Mouse (Mus musculus): Measurements from ENCODE around the gene Pappa2. TPM values are rescaled to one million over a fixed set of nuclear protein-coding genes. Genes with fewer than 3 reads are reported as not detected.

Pappa2 gene
- polyA plus RNA-seq, 1 experiment from 2014 or later: 0.14 TPM

- no peaks in the 10 kb centered on the region for H3K4me1 ChIP-seq (ENCODE audit: control insufficient read depth, insufficient read depth, low read length)
- no peak overlapping the region for H3K4me2 ChIP-seq
- WGBS (ENCODE audit: insufficient replicate concordance): 39% methylated on average over 6 of the region's 6 CpGs
- H3K27me3 ChIP-seq (ENCODE audit: control insufficient read depth, insufficient read depth, low read length): no peaks in the 10 kb centered on the region
- H3K9ac ChIP-seq (ENCODE audit: low read depth, low read length): no peak overlapping the region
- no peak overlapping the region for H3K4me3 ChIP-seq (ENCODE audit: low read depth, low read length)
- H3K27ac ChIP-seq (ENCODE audit: low read depth, low read length): no peak overlapping the region
- 0 out of 2 replicates have a peak, but pooled peaks have one; percentile 42 for ATAC-seq (replicated peaks; ENCODE audit: insufficient number of reproducible peaks, low FRiP score, low TSS enrichment)
- H3K9me3 ChIP-seq (replicated peaks; ENCODE audit: control insufficient read depth, low read length): no peaks in the 10 kb centered on the region
- no peaks in the 10 kb centered on the region for H3K36me3 ChIP-seq (ENCODE audit: control insufficient read depth, insufficient read depth, low read length)
These were observed 26.6 kb downstream of the Pappa2 start for GRCm38 (mm10) chr1:158953479-158954207.

DNA sequence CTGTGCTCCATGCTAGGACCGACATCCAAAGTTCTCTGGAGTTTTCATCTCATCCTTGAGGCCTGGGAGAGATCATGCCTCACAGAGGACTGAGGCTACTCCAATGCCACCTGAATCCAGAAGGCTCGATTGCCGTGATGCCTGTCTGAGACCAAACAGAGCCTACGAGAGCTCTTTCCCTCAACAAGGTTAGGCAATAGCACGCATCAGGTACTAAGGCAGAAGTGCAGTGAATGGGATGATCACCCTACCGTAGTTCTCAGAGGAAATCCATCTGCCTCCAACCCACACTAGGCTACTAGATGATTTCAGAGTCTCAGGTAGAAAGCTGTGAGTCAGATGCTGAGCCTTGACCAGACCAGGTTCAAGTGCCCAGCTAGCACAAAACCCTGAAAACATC, 31.2 kb downstream of the Pappa2 start:
- no peak overlapping the region for H3K4me3 ChIP-seq (ENCODE audit: low read depth, low read length)
- H3K9me3 ChIP-seq (replicated peaks; ENCODE audit: control insufficient read depth, low read length): no peaks in the 10 kb centered on the region
- H3K27ac ChIP-seq (ENCODE audit: low read depth, low read length): no peak overlapping the region
- no peak for ATAC-seq (replicated peaks; ENCODE audit: insufficient number of reproducible peaks, low FRiP score, low TSS enrichment)
- no peaks in the 10 kb centered on the region for H3K4me1 ChIP-seq (ENCODE audit: control insufficient read depth, insufficient read depth, low read length)
- H3K9ac ChIP-seq (ENCODE audit: low read depth, low read length): no peak overlapping the region
- H3K36me3 ChIP-seq (ENCODE audit: control insufficient read depth, insufficient read depth, low read length): no peaks in the 10 kb centered on the region
- H3K4me2 ChIP-seq: no peak overlapping the region
- WGBS (ENCODE audit: insufficient replicate concordance): 82% methylated on average over 6 of the region's 6 CpGs
- H3K27me3 ChIP-seq (ENCODE audit: control insufficient read depth, insufficient read depth, low read length): no peaks in the 10 kb centered on the region

GRCm38 (mm10) chr1:158947981-158948735, 32.1 kb downstream of the Pappa2 start:
- Histone ChIP-seq H3K9me3 (replicated peaks; ENCODE audit: control insufficient read depth, low read length) (no peaks in the 10 kb centered on the region), H3K36me3 (ENCODE audit: control insufficient read depth, insufficient read depth, low read length) (no peaks in the 10 kb centered on the region), H3K4me1 (ENCODE audit: control insufficient read depth, insufficient read depth, low read length) (no peaks in the 10 kb centered on the region), H3K4me3 (ENCODE audit: low read depth, low read length) (no peak overlapping the region), H3K27ac (ENCODE audit: low read depth, low read length) (no peak overlapping the region), H3K9ac (ENCODE audit: low read depth, low read length) (no peak overlapping the region), H3K27me3 (ENCODE audit: control insufficient read depth, insufficient read depth, low read length) (no peaks in the 10 kb centered on the region), H3K4me2 (no peak overlapping the region)
- WGBS (ENCODE audit: insufficient replicate concordance): 71% methylated on average over 6 of the region's 6 CpGs
- no peak for ATAC-seq (replicated peaks; ENCODE audit: insufficient number of reproducible peaks, low FRiP score, low TSS enrichment)

DNA sequence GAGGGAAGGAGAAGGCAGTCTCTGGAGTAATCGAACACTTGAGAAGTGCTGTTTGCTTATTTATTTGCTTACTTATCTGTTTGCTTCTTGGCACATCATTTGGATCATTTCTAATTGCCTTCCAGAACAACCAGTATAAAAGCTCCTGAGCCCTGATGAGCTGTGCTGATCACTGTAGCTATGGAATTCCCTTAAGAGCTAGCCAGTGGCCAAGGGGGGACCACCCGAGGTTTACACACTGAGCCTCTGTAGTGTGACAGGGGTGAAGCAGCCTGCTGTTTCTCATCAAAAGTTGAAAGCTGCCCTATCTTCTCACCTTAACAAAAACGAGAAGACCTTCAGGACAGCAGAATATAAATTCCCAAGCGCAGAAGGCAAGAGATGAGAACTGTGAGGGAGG, 35.4 kb downstream of the Pappa2 start:
- Histone ChIP-seq H3K9me3 (replicated peaks; ENCODE audit: control insufficient read depth, low read length) (no peaks in the 10 kb centered on the region), H3K4me3 (ENCODE audit: low read depth, low read length) (no peak overlapping the region), H3K9ac (ENCODE audit: low read depth, low read length) (no peak overlapping the region), H3K4me1 (ENCODE audit: control insufficient read depth, insufficient read depth, low read length) (no peaks in the 10 kb centered on the region), H3K27ac (ENCODE audit: low read depth, low read length) (no peak overlapping the region), H3K4me2 (no peak overlapping the region), H3K27me3 (ENCODE audit: control insufficient read depth, insufficient read depth, low read length) (no peaks in the 10 kb centered on the region), H3K36me3 (ENCODE audit: control insufficient read depth, insufficient read depth, low read length) (no peaks in the 10 kb centered on the region)
- 35% methylated on average over 4 of the region's 4 CpGs for WGBS (ENCODE audit: insufficient replicate concordance)
- no peak for ATAC-seq (replicated peaks; ENCODE audit: insufficient number of reproducible peaks, low FRiP score, low TSS enrichment)

DNA sequence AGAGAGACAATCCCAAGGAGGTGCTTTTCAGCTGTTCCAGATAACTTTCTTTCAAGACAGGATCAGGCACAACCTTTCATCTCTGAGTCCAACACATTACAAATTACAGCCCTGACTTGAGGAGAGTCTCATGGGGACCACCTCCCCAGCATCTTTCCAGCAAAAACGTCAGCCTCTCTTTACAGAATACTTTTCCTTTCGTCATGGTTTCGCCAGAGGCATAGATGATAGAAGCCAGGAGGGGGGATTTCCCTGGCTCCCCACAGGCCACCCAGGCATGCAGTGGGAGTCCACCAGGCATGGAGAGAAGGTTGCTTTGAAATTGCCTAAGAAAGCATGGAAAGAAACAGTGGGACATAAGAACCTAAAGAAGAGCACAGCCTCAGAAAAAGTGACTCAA, 37.4 kb downstream of the Pappa2 start:
- no peaks in the 10 kb centered on the region for H3K4me1 ChIP-seq (ENCODE audit: control insufficient read depth, insufficient read depth, low read length)

DNA sequence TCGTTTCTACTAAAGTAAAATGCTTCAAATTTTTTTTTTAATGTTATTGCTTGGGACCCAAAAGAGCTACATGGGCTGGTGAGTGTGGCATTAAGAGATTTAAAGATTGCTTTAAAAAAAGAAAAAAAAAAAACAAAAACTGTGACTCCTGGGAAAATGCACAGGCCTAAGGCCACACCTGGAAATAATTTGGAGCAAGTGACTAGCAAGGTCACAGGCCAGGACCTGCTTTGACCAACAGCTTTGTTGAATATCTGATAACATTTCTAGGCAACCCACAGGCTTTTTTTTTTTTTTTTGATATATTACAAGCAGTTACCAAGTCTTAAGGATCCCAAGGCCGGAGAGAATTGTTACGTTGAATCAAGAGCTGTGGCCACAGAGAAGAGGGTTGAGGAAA, 39.3 kb downstream of the Pappa2 start:
- no peak for ATAC-seq (replicated peaks; ENCODE audit: insufficient number of reproducible peaks, low FRiP score, low TSS enrichment)
- no peak overlapping the region for H3K9ac ChIP-seq (ENCODE audit: low read depth, low read length)
- H3K36me3 ChIP-seq (ENCODE audit: control insufficient read depth, insufficient read depth, low read length): no peaks in the 10 kb centered on the region
- H3K9me3 ChIP-seq (replicated peaks; ENCODE audit: control insufficient read depth, low read length): no peaks in the 10 kb centered on the region
- 76% methylated on average over 3 of the region's 3 CpGs for WGBS (ENCODE audit: insufficient replicate concordance)
- H3K27ac ChIP-seq (ENCODE audit: low read depth, low read length): no peak overlapping the region
- no peaks in the 10 kb centered on the region for H3K4me1 ChIP-seq (ENCODE audit: control insufficient read depth, insufficient read depth, low read length)
- no peak overlapping the region for H3K4me3 ChIP-seq (ENCODE audit: low read depth, low read length)
- H3K4me2 ChIP-seq: no peak overlapping the region
- no peaks in the 10 kb centered on the region for H3K27me3 ChIP-seq (ENCODE audit: control insufficient read depth, insufficient read depth, low read length)

More for the DNA sequence above, 37.4 kb downstream of the Pappa2 start:
- H3K4me3 ChIP-seq (ENCODE audit: low read depth, low read length): no peak overlapping the region
- no peak overlapping the region for H3K9ac ChIP-seq (ENCODE audit: low read depth, low read length)
- ATAC-seq (replicated peaks; ENCODE audit: insufficient number of reproducible peaks, low FRiP score, low TSS enrichment): no peak
- no peak overlapping the region for H3K27ac ChIP-seq (ENCODE audit: low read depth, low read length)
- WGBS (ENCODE audit: insufficient replicate concordance): 68% methylated on average over 3 of the region's 3 CpGs
- H3K27me3 ChIP-seq (ENCODE audit: control insufficient read depth, insufficient read depth, low read length): no peaks in the 10 kb centered on the region
- H3K4me2 ChIP-seq: no peak overlapping the region
- H3K9me3 ChIP-seq (replicated peaks; ENCODE audit: control insufficient read depth, low read length): no peaks in the 10 kb centered on the region
- no peaks in the 10 kb centered on the region for H3K36me3 ChIP-seq (ENCODE audit: control insufficient read depth, insufficient read depth, low read length)

GRCm38 (mm10) chr1:158934447-158934846, 45.8 kb downstream of the Pappa2 start:
- H3K4me2 ChIP-seq: no peak overlapping the region
- 81% methylated on average over 3 of the region's 3 CpGs for WGBS (ENCODE audit: insufficient replicate concordance)
- no peaks in the 10 kb centered on the region for H3K9me3 ChIP-seq (replicated peaks; ENCODE audit: control insufficient read depth, low read length)
- H3K9ac ChIP-seq (ENCODE audit: low read depth, low read length): no peak overlapping the region
- no peaks in the 10 kb centered on the region for H3K27me3 ChIP-seq (ENCODE audit: control insufficient read depth, insufficient read depth, low read length)
- H3K4me3 ChIP-seq (ENCODE audit: low read depth, low read length): no peak overlapping the region
- ATAC-seq (replicated peaks; ENCODE audit: insufficient number of reproducible peaks, low FRiP score, low TSS enrichment): no peak
- H3K36me3 ChIP-seq (ENCODE audit: control insufficient read depth, insufficient read depth, low read length): no peaks in the 10 kb centered on the region
- H3K27ac ChIP-seq (ENCODE audit: low read depth, low read length): no peak overlapping the region
- no peaks in the 10 kb centered on the region for H3K4me1 ChIP-seq (ENCODE audit: control insufficient read depth, insufficient read depth, low read length)

GRCm38 (mm10) chr1:158931202-158931827, 49.0 kb downstream of the Pappa2 start:
- no peaks in the 10 kb centered on the region for H3K27me3 ChIP-seq (ENCODE audit: control insufficient read depth, insufficient read depth, low read length)
- no peak overlapping the region for H3K27ac ChIP-seq (ENCODE audit: low read depth, low read length)
- no peaks in the 10 kb centered on the region for H3K36me3 ChIP-seq (ENCODE audit: control insufficient read depth, insufficient read depth, low read length)
- no peak overlapping the region for H3K9ac ChIP-seq (ENCODE audit: low read depth, low read length)
- no peak overlapping the region for H3K4me2 ChIP-seq
- no peak for ATAC-seq (replicated peaks; ENCODE audit: insufficient number of reproducible peaks, low FRiP score, low TSS enrichment)
- no peaks in the 10 kb centered on the region for H3K4me1 ChIP-seq (ENCODE audit: control insufficient read depth, insufficient read depth, low read length)
- WGBS (ENCODE audit: insufficient replicate concordance): 84% methylated on average over 6 of the region's 6 CpGs
- no peaks in the 10 kb centered on the region for H3K9me3 ChIP-seq (replicated peaks; ENCODE audit: control insufficient read depth, low read length)
- H3K4me3 ChIP-seq (ENCODE audit: low read depth, low read length): no peak overlapping the region

Measured in heart, embryonic 11.5 days (tissue).